Mouse (Mus musculus): ENCODE results near the gene Calr. TPM values are rescaled to one million over a fixed set of nuclear protein-coding genes. Genes with fewer than 3 reads are reported as not detected.
A peak's percentile ranks its signal among the peaks of the same experiment; 100 is the strongest.

Gene Calr
- polyA plus RNA-seq, 1 experiment, result not detected

GRCm38 (mm10) chr8:84825636-84826035 is 21.1 kb downstream of the Calr start:
- 78% methylated on average over 4 of the region's 4 CpGs for WGBS
- peaks cover 11% of the 10 kb centered on the region for H3K4me1 ChIP-seq (ENCODE audit: control insufficient read depth, insufficient read depth, low read length)
- no peak overlapping the region for H3K4me3 ChIP-seq (ENCODE audit: insufficient read depth, low read depth, low read length)
- TF ChIP-seq POLR2A (IDR thresholded peaks at IDR 0.05; ENCODE audit: insufficient read depth, low read depth, low read length), result no peak
- no peak for TF ChIP-seq CTCF (IDR thresholded peaks at IDR 0.05; ENCODE audit: insufficient read depth, low read depth, low read length)
- no peak overlapping the region for H3K27ac ChIP-seq (ENCODE audit: insufficient read depth, low read depth, low read length)

GRCm38 (mm10) chr8:84823653-84824052 is 23.1 kb downstream of the Calr start:
- Histone ChIP-seq H3K27ac (ENCODE audit: insufficient read depth, low read depth, low read length) (no peak overlapping the region), H3K4me3 (ENCODE audit: insufficient read depth, low read depth, low read length) (peak overlapping the region; percentile 27), H3K4me1 (ENCODE audit: control insufficient read depth, insufficient read depth, low read length) (peaks cover 11% of the 10 kb centered on the region)
- WGBS, result 2% methylated on average over 18 of the region's 18 CpGs
- TF ChIP-seq CTCF (IDR thresholded peaks at IDR 0.05; ENCODE audit: insufficient read depth, low read depth, low read length) (peak; percentile 64), POLR2A (IDR thresholded peaks at IDR 0.05; ENCODE audit: insufficient read depth, low read depth, low read length) (no peak)

- no peak for TF ChIP-seq POLR2A (IDR thresholded peaks at IDR 0.05; ENCODE audit: insufficient read depth, low read depth, low read length)
- TF ChIP-seq CTCF (IDR thresholded peaks at IDR 0.05; ENCODE audit: insufficient read depth, low read depth, low read length), result no peak
- Histone ChIP-seq H3K27ac (ENCODE audit: insufficient read depth, low read depth, low read length) (no peak within 1 kb of the TSS), H3K4me1 (ENCODE audit: control insufficient read depth, insufficient read depth, low read length) (peaks cover 11% of the 10 kb centered on the region), H3K4me3 (ENCODE audit: insufficient read depth, low read depth, low read length) (peak within 1 kb of the TSS; percentile 27)
- 72% methylated on average over 3 of the region's 3 CpGs for WGBS
These were observed 24.0 kb downstream of the Calr start, which contains the start of gene Dand5 for GRCm38 (mm10) chr8:84822723-84823122. Dand5 (minus strand) TSS chr8:84822823.

- TF ChIP-seq POLR2A (IDR thresholded peaks at IDR 0.05; ENCODE audit: insufficient read depth, low read depth, low read length) (no peak), CTCF (IDR thresholded peaks at IDR 0.05; ENCODE audit: insufficient read depth, low read depth, low read length) (no peak)
- 86% methylated on average over 17 of the region's 17 CpGs for WGBS
- no peak overlapping the region for H3K27ac ChIP-seq (ENCODE audit: insufficient read depth, low read depth, low read length)
These were observed 30.6 kb downstream of the Calr start for GRCm38 (mm10) chr8:84816117-84816516.

GRCm38 (mm10) chr8:84815547-84815946 is 31.2 kb downstream of the Calr start:
- TF ChIP-seq CTCF (IDR thresholded peaks at IDR 0.05; ENCODE audit: insufficient read depth, low read depth, low read length) (peak; percentile 64), POLR2A (IDR thresholded peaks at IDR 0.05; ENCODE audit: insufficient read depth, low read depth, low read length) (no peak)
- Histone ChIP-seq H3K4me1 (ENCODE audit: control insufficient read depth, insufficient read depth, low read length) (peaks cover 17% of the 10 kb centered on the region), H3K27ac (ENCODE audit: insufficient read depth, low read depth, low read length) (no peak overlapping the region), H3K4me3 (ENCODE audit: insufficient read depth, low read depth, low read length) (no peak overlapping the region)
- 25% methylated on average over 9 of the region's 9 CpGs for WGBS

More at GRCm38 (mm10) chr8:84816117-84816516, 30.6 kb downstream of the Calr start:
- Histone ChIP-seq H3K4me1 (ENCODE audit: control insufficient read depth, insufficient read depth, low read length) (peaks cover 12% of the 10 kb centered on the region), H3K4me3 (ENCODE audit: insufficient read depth, low read depth, low read length) (no peak overlapping the region)

GRCm38 (mm10) chr8:84814555-84815441 is 31.9 kb downstream of the Calr start:
- WGBS, result 38% methylated on average over 19 of the region's 19 CpGs
- H3K27ac ChIP-seq (ENCODE audit: insufficient read depth, low read depth, low read length), result no peak overlapping the region
- no peak overlapping the region for H3K4me3 ChIP-seq (ENCODE audit: insufficient read depth, low read depth, low read length)
- peaks cover 17% of the 10 kb centered on the region for H3K4me1 ChIP-seq (ENCODE audit: control insufficient read depth, insufficient read depth, low read length)
- TF ChIP-seq CTCF (IDR thresholded peaks at IDR 0.05; ENCODE audit: insufficient read depth, low read depth, low read length), result no peak
- TF ChIP-seq POLR2A (IDR thresholded peaks at IDR 0.05; ENCODE audit: insufficient read depth, low read depth, low read length), result no peak

GRCm38 (mm10) chr8:84814240-84814554 is 32.5 kb downstream of the Calr start:
- H3K4me3 ChIP-seq (ENCODE audit: insufficient read depth, low read depth, low read length), result no peak overlapping the region
- TF ChIP-seq POLR2A (IDR thresholded peaks at IDR 0.05; ENCODE audit: insufficient read depth, low read depth, low read length) (no peak), CTCF (IDR thresholded peaks at IDR 0.05; ENCODE audit: insufficient read depth, low read depth, low read length) (no peak)
- no peak overlapping the region for H3K27ac ChIP-seq (ENCODE audit: insufficient read depth, low read depth, low read length)
- peaks cover 17% of the 10 kb centered on the region for H3K4me1 ChIP-seq (ENCODE audit: control insufficient read depth, insufficient read depth, low read length)
- 66% methylated on average over 11 of the region's 11 CpGs for WGBS

- WGBS, result 76% methylated on average over 3 of the region's 3 CpGs
- Histone ChIP-seq H3K4me3 (ENCODE audit: insufficient read depth, low read depth, low read length) (no peak overlapping the region), H3K4me1 (ENCODE audit: control insufficient read depth, insufficient read depth, low read length) (peaks cover 17% of the 10 kb centered on the region), H3K27ac (ENCODE audit: insufficient read depth, low read depth, low read length) (no peak overlapping the region)
- no peak for TF ChIP-seq POLR2A (IDR thresholded peaks at IDR 0.05; ENCODE audit: insufficient read depth, low read depth, low read length)
- TF ChIP-seq CTCF (IDR thresholded peaks at IDR 0.05; ENCODE audit: insufficient read depth, low read depth, low read length), result no peak
These were observed 32.9 kb downstream of the Calr start for GRCm38 (mm10) chr8:84813830-84814229.

- Histone ChIP-seq H3K27ac (ENCODE audit: insufficient read depth, low read depth, low read length) (no peak overlapping the region), H3K4me3 (ENCODE audit: insufficient read depth, low read depth, low read length) (no peak overlapping the region), H3K4me1 (ENCODE audit: control insufficient read depth, insufficient read depth, low read length) (peaks cover 17% of the 10 kb centered on the region)
- under 1% methylated on average over 5 of the region's 5 CpGs for WGBS
- TF ChIP-seq CTCF (IDR thresholded peaks at IDR 0.05; ENCODE audit: insufficient read depth, low read depth, low read length), result no peak
- TF ChIP-seq POLR2A (IDR thresholded peaks at IDR 0.05; ENCODE audit: insufficient read depth, low read depth, low read length), result no peak
These were observed 33.7 kb downstream of the Calr start for GRCm38 (mm10) chr8:84813059-84813458.

Measured in olfactory bulb, adult 2 months (tissue).